Mouse (Mus musculus) embryonic facial prominence, embryonic 11.5 days (tissue): ENCODE results near the gene Gbx2. TPM values are rescaled to one million over a fixed set of nuclear protein-coding genes. Genes with fewer than 3 reads are reported as not detected.

Experiments
- ATAC-seq: fragments of 200-750 bp; cut with Nextera tagmentation; replicated peaks from 2 replicates; pipeline ENCODE4 v1.8.0; 2017; ENCODE audit warnings: low read depth; ENCODE audit not compliant: insufficient number of reproducible peaks, low FRiP score, low TSS enrichment
- DNase-seq: peaks from one replicate; pipeline ENCODE4 v3.0.0-alpha.2; 2015; ENCODE audit warnings: low spot score
- H3K27ac ChIP-seq: fragments of 300-500 bp; sonication (generic); replicated peaks from 2 replicates; pipeline ENCODE4 v1.5.1; 2014; ENCODE audit warnings: mild to moderate bottlenecking, low read depth, low read length, control low read depth
- H3K27me3 ChIP-seq: fragments of 300-500 bp; sonication (generic); 2 replicates; pipeline ENCODE4 v1.6.1; 2014; ENCODE audit warnings: mild to moderate bottlenecking, low read length, moderate library complexity, mixed read lengths; ENCODE audit not compliant: control insufficient read depth, insufficient read depth
- H3K36me3 ChIP-seq: fragments of 300-500 bp; sonication (generic); replicated peaks from 2 replicates; pipeline ENCODE4 v1.6.1; 2014; ENCODE audit warnings: low read depth, mild to moderate bottlenecking, low read length, moderate library complexity, mixed read lengths; ENCODE audit not compliant: control insufficient read depth, insufficient read depth
- H3K4me1 ChIP-seq: fragments of 300-500 bp; sonication (generic); 2 replicates; pipeline ENCODE4 v1.6.1; 2014; ENCODE audit warnings: low read length, mixed read lengths; ENCODE audit not compliant: control insufficient read depth, insufficient read depth
- H3K4me2 ChIP-seq: fragments of 300-500 bp; sonication (generic); 2 replicates; pipeline ENCODE4 v1.6.1; 2014; ENCODE audit warnings: low read depth, mild to moderate bottlenecking, control low read depth, low read length, moderate library complexity
- H3K4me3 ChIP-seq: fragments of 300-500 bp; sonication (generic); 2 replicates; pipeline ENCODE4 v1.5.1; 2014; ENCODE audit warnings: low read depth, low read length, control low read depth
- H3K9ac ChIP-seq: fragments of 300-500 bp; sonication (generic); replicated peaks from 2 replicates; pipeline ENCODE4 v1.6.1; 2014; ENCODE audit warnings: mild to moderate bottlenecking, control low read depth, low read length
- H3K9me3 ChIP-seq: fragments of 300-500 bp; sonication (generic); replicated peaks from 2 replicates; pipeline ENCODE4 v1.6.1; 2016; ENCODE audit warnings: mild to moderate bottlenecking, low read length, inconsistent platforms, mixed read lengths; ENCODE audit not compliant: control insufficient read depth
- WGBS: fragments of 180-500 bp; shearing (Covaris S2); extraction: QIAGEN DNeasy Blood & Tissue Kit; methylation state at CpG from one replicate; pipeline ENCODE4 v1.1.7; 2014; 5-methylcytosine and 5-hydroxymethylcytosine counted together
- polyA plus RNA-seq: library from polyadenylated mRNA; unstranded; fragments of >200 nt; fragmentation: Nextera tagmentation; extraction: Ambion mirVana; gene quantifications from 2 replicates; pipeline ENCODE4 v1.2.1, GENCODE M21; 2014

Gbx2 gene
- polyA plus RNA-seq, 1 experiment from 2014 or later: 7.2 TPM

GRCm38 (mm10) chr1:89895801-89896200 lies 35.2 kb downstream of the Gbx2 start:
- no peak for ATAC-seq

GRCm38 (mm10) chr1:89892281-89892680 lies 38.7 kb downstream of the Gbx2 start:
- H3K9me3 ChIP-seq: no peaks in the 10 kb centered on the region
- 57% methylated on average over 7 of the region's 7 CpGs for WGBS
- DNase-seq: no peak
- H3K4me3 ChIP-seq: no peak overlapping the region
- no peaks in the 10 kb centered on the region for H3K36me3 ChIP-seq
- ATAC-seq: no peak
- no peak overlapping the region for H3K4me2 ChIP-seq
- H3K9ac ChIP-seq: no peak overlapping the region
- H3K27ac ChIP-seq: no peak overlapping the region
- no peaks in the 10 kb centered on the region for H3K4me1 ChIP-seq
- no peaks in the 10 kb centered on the region for H3K27me3 ChIP-seq

More at GRCm38 (mm10) chr1:89895801-89896200, 35.2 kb downstream of the Gbx2 start:
- no peaks in the 10 kb centered on the region for H3K36me3 ChIP-seq
- no peak overlapping the region for H3K4me2 ChIP-seq
- H3K9ac ChIP-seq: no peak overlapping the region
- H3K9me3 ChIP-seq: no peaks in the 10 kb centered on the region
- 88% methylated on average over 5 of the region's 5 CpGs for WGBS
- H3K27me3 ChIP-seq: no peaks in the 10 kb centered on the region
- DNase-seq: no peak
- no peak overlapping the region for H3K4me3 ChIP-seq
- H3K4me1 ChIP-seq: no peaks in the 10 kb centered on the region
- H3K27ac ChIP-seq: no peak overlapping the region

GRCm38 (mm10) chr1:89891400-89891799 lies 39.6 kb downstream of the Gbx2 start:
- Histone ChIP-seq H3K9me3 (no peaks in the 10 kb centered on the region), H3K9ac (no peak overlapping the region), H3K27me3 (no peaks in the 10 kb centered on the region), H3K36me3 (no peaks in the 10 kb centered on the region), H3K4me3 (no peak overlapping the region), H3K4me1 (no peaks in the 10 kb centered on the region), H3K27ac (no peak overlapping the region), H3K4me2 (no peak overlapping the region)
- DNase-seq (no peak), ATAC-seq (no peak)
- WGBS: 88% methylated on average over 6 of the region's 6 CpGs

GRCm38 (mm10) chr1:89885696-89886095 lies 45.3 kb downstream of the Gbx2 start:
- no peaks in the 10 kb centered on the region for H3K36me3 ChIP-seq
- ATAC-seq (no peak), DNase-seq (peak; percentile 52)
- H3K4me3 ChIP-seq: no peak overlapping the region
- H3K9me3 ChIP-seq: no peaks in the 10 kb centered on the region
- H3K4me2 ChIP-seq: no peak overlapping the region
- no peaks in the 10 kb centered on the region for H3K27me3 ChIP-seq
- H3K4me1 ChIP-seq: no peaks in the 10 kb centered on the region
- WGBS: 16% methylated on average over 4 of the region's 4 CpGs
- no peak overlapping the region for H3K27ac ChIP-seq
- no peak overlapping the region; the same call in 1 of the 2 replicates for H3K9ac ChIP-seq

GRCm38 (mm10) chr1:89884335-89884734 lies 46.6 kb downstream of the Gbx2 start:
- H3K27me3 ChIP-seq: no peaks in the 10 kb centered on the region
- no peaks in the 10 kb centered on the region for H3K9me3 ChIP-seq
- no peak overlapping the region for H3K4me3 ChIP-seq

GRCm38 (mm10) chr1:89880834-89881233 lies 50.1 kb downstream of the Gbx2 start:
- 69% methylated on average over 10 of the region's 10 CpGs for WGBS
- Histone ChIP-seq H3K4me1 (no peaks in the 10 kb centered on the region), H3K27ac (no peak overlapping the region), H3K4me3 (no peak overlapping the region), H3K9ac (no peak overlapping the region), H3K9me3 (no peaks in the 10 kb centered on the region), H3K4me2 (no peak overlapping the region), H3K27me3 (no peaks in the 10 kb centered on the region), H3K36me3 (no peaks in the 10 kb centered on the region)
- ATAC-seq (no peak), DNase-seq (no peak)

More at GRCm38 (mm10) chr1:89884335-89884734, 46.6 kb downstream of the Gbx2 start:
- no peak overlapping the region for H3K4me2 ChIP-seq
- H3K4me1 ChIP-seq: no peaks in the 10 kb centered on the region
- 86% methylated on average over 8 of the region's 8 CpGs for WGBS
- H3K27ac ChIP-seq: no peak overlapping the region
- no peak overlapping the region for H3K9ac ChIP-seq
- H3K36me3 ChIP-seq: no peaks in the 10 kb centered on the region
- DNase-seq (no peak), ATAC-seq (no peak)

- H3K27ac ChIP-seq: no peak overlapping the region
- no peaks in the 10 kb centered on the region for H3K36me3 ChIP-seq
- ATAC-seq (no peak), DNase-seq (no peak)
- H3K9ac ChIP-seq: no peak overlapping the region
- H3K27me3 ChIP-seq: no peaks in the 10 kb centered on the region
- no peak overlapping the region for H3K4me2 ChIP-seq
- 17% methylated on average over 8 of the region's 8 CpGs for WGBS
- H3K4me1 ChIP-seq: no peaks in the 10 kb centered on the region
- no peaks in the 10 kb centered on the region for H3K9me3 ChIP-seq
- no peak overlapping the region for H3K4me3 ChIP-seq
Measured at GRCm38 (mm10) chr1:89880193-89880592, 50.8 kb downstream of the Gbx2 start.

- DNase-seq: no peak
- Histone ChIP-seq H3K4me3 (no peak overlapping the region), H3K4me2 (no peak overlapping the region), H3K9me3 (no peaks in the 10 kb centered on the region), H3K4me1 (no peaks in the 10 kb centered on the region), H3K36me3 (no peaks in the 10 kb centered on the region), H3K27ac (no peak overlapping the region), H3K9ac (no peak overlapping the region), H3K27me3 (no peaks in the 10 kb centered on the region)
- ATAC-seq: no peak
- WGBS: 87% methylated on average over 11 of the region's 11 CpGs
Measured at GRCm38 (mm10) chr1:89878496-89878895, 52.5 kb downstream of the Gbx2 start.
